Mouse (Mus musculus) midbrain, embryonic 12.5 days (tissue): ENCODE measurements around the gene Zc3h12b. TPM values are rescaled to one million over a fixed set of nuclear protein-coding genes. Genes with fewer than 3 reads are reported as not detected.

Experiments used
- ATAC-seq: fragments of 200-750 bp; cut with Nextera tagmentation; 2 replicates; pipeline ENCODE4 v1.8.0; 2017; ENCODE audit warnings: low read depth, moderate TSS enrichment, moderate library complexity; ENCODE audit not compliant: low FRiP score
- H3K27ac ChIP-seq: fragments of 300-500 bp; sonication (generic); replicated peaks from 2 replicates; pipeline ENCODE4 v1.5.1; 2016; ENCODE audit warnings: mild to moderate bottlenecking
- H3K27me3 ChIP-seq: fragments of 300-500 bp; sonication (generic); 2 replicates; pipeline ENCODE4 v1.6.1; 2016; ENCODE audit warnings: mild to moderate bottlenecking
- H3K36me3 ChIP-seq: fragments of 300-500 bp; sonication (generic); 2 replicates; pipeline ENCODE4 v1.6.1; 2016
- H3K4me1 ChIP-seq: fragments of 300-500 bp; sonication (generic); 2 replicates; pipeline ENCODE4 v1.6.1; 2016
- H3K4me2 ChIP-seq: fragments of 300-500 bp; sonication (generic); replicated peaks from 2 replicates; pipeline ENCODE4 v1.6.1; 2016; ENCODE audit warnings: mild to moderate bottlenecking, moderate library complexity
- H3K4me3 ChIP-seq: fragments of 300-500 bp; sonication (generic); 2 replicates; pipeline ENCODE4 v1.5.1; 2016; ENCODE audit warnings: mild to moderate bottlenecking
- H3K9ac ChIP-seq: fragments of 300-500 bp; sonication (generic); replicated peaks from 2 replicates; pipeline ENCODE4 v1.6.1; 2016; ENCODE audit warnings: mild to moderate bottlenecking, moderate library complexity
- H3K9me3 ChIP-seq: fragments of 300-500 bp; sonication (generic); 2 replicates; pipeline ENCODE4 v1.6.1; 2016; ENCODE audit warnings: mild to moderate bottlenecking
- WGBS: fragments of 180-500 bp; shearing (Covaris S2); methylation state at CpG from one replicate; pipeline ENCODE4 v1.1.7; 2016; 5-methylcytosine and 5-hydroxymethylcytosine counted together
- polyA plus RNA-seq: library from polyadenylated mRNA; unstranded; fragments of >200 nt; fragmentation: Nextera tagmentation; extraction: Ambion mirVana; gene quantifications from 2 replicates; pipeline ENCODE4 v1.2.1, GENCODE M21; 2016

Zc3h12b gene
- 3.1 and 3.8 TPM in 2 replicates for polyA plus RNA-seq

- peak within 1 kb of the TSS; percentile 80 for H3K27ac ChIP-seq
- peak; percentile 98 for ATAC-seq
- WGBS, result 17% methylated on average over 40 of the region's 46 CpGs
- H3K9ac ChIP-seq, result peak within 1 kb of the TSS; percentile 43
- peak within 1 kb of the TSS; percentile 47 for H3K4me3 ChIP-seq
- H3K36me3 ChIP-seq, result no peaks in the 10 kb centered on the region
- no peaks in the 10 kb centered on the region for H3K27me3 ChIP-seq
- peak within 1 kb of the TSS; percentile 49 for H3K4me2 ChIP-seq
- H3K4me1 ChIP-seq, result no peaks in the 10 kb centered on the region
- no peaks in the 10 kb centered on the region for H3K9me3 ChIP-seq
Measured at GRCm38 (mm10) chrX:95711227-95712111, at the start of gene Zc3h12b. Zc3h12b (plus strand) TSS chrX:95711678.

- ATAC-seq, result no peak
- Histone ChIP-seq H3K4me1 (no peaks in the 10 kb centered on the region), H3K4me2 (no peak overlapping the region), H3K36me3 (no peaks in the 10 kb centered on the region), H3K9ac (no peak overlapping the region), H3K27me3 (no peaks in the 10 kb centered on the region), H3K27ac (no peak overlapping the region), H3K9me3 (no peaks in the 10 kb centered on the region), H3K4me3 (no peak overlapping the region)
- WGBS, result 94% methylated on average over 1 of the region's 1 CpGs
Measured at GRCm38 (mm10) chrX:95682206-95682605, 29.3 kb upstream of the Zc3h12b start.

DNA sequence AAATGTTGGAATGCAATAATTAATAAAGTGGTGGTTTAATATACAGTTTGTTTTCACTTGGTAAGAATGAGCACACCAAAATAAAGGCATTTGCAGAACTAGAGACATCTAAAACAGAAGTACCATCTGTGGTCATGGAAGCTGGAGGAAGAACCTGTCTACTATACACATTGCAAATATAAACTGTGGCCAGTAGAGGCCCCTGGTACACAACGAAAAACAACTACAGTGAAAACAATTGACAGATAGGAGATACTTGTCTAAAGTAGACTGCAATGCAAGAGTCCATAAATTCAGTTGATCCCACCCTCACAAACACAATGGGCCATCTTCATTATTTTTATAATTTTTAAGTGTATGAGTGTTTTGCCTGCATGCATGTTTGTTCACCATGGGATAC lies 24.4 kb upstream of the Zc3h12b start:
- Histone ChIP-seq H3K27ac (no peak overlapping the region), H3K4me2 (no peak overlapping the region), H3K27me3 (no peaks in the 10 kb centered on the region), H3K4me3 (no peak overlapping the region), H3K9ac (no peak overlapping the region), H3K9me3 (no peaks in the 10 kb centered on the region), H3K4me1 (no peaks in the 10 kb centered on the region), H3K36me3 (no peaks in the 10 kb centered on the region)
- ATAC-seq, result no peak
- WGBS, result 67% methylated on average over 1 of the region's 1 CpGs

DNA sequence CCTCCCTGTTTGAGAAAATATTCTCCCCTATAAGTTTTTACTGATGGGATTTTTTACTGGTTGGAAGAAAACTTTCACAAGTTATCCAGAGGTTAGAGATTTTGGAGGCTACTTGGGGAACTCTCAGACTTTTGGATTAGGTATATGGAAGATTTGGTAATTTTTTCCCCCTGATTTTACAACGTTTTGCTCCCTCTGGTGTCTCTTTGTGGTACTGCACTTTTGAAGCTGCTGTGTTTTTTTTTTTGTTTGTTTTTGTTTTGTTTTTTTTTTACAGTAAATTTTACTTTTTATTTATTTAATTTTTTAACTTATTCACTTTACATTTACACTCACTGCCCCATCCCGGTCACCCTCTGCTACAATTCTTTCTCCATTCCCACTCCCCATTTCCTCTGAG lies 26.8 kb downstream of the Zc3h12b start:
- Histone ChIP-seq H3K27me3 (no peaks in the 10 kb centered on the region), H3K27ac (no peak overlapping the region), H3K9ac (no peak overlapping the region), H3K4me3 (no peak overlapping the region), H3K4me2 (no peak overlapping the region), H3K36me3 (no peaks in the 10 kb centered on the region), H3K4me1 (no peaks in the 10 kb centered on the region), H3K9me3 (no peaks in the 10 kb centered on the region)
- no peak for ATAC-seq
- WGBS, result 38% methylated on average over 2 of the region's 2 CpGs

DNA sequence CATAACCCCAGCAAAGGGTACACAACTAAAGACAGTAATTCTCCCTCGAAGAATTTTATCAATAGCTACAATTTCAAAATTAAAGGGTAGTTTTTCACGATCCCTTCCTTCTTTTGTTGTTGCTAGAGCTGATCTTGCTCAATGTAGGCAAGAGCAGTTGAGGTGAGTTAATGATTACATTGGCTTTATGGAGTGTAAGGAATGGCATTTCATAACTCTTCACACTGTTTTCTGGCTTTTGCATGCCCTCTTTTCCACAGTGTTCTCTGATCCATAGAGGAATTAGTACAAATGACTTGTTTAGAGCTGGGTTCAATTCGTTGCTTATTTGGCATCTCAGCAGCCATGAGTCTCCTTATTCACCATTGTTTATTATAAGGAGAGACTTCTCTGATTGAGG lies 84.4 kb downstream of the Zc3h12b start:
- WGBS, result 84% methylated on average over 3 of the region's 3 CpGs
- no peak overlapping the region for H3K9ac ChIP-seq
- no peaks in the 10 kb centered on the region for H3K27me3 ChIP-seq
- no peaks in the 10 kb centered on the region for H3K4me1 ChIP-seq
- no peak for ATAC-seq
- no peak overlapping the region for H3K4me3 ChIP-seq
- no peaks in the 10 kb centered on the region; the same call in 1 of the 2 replicates for H3K9me3 ChIP-seq
- H3K36me3 ChIP-seq, result no peaks in the 10 kb centered on the region
- no peak overlapping the region for H3K4me2 ChIP-seq
- H3K27ac ChIP-seq, result no peak overlapping the region

- Histone ChIP-seq H3K27ac (no peak overlapping the region), H3K9me3 (no peaks in the 10 kb centered on the region), H3K9ac (no peak overlapping the region), H3K4me1 (no peaks in the 10 kb centered on the region), H3K27me3 (no peaks in the 10 kb centered on the region), H3K4me2 (no peak overlapping the region), H3K36me3 (no peaks in the 10 kb centered on the region), H3K4me3 (no peak overlapping the region)
- ATAC-seq, result no peak
- 76% methylated on average over 1 of the region's 1 CpGs for WGBS
Measured at GRCm38 (mm10) chrX:95801790-95802189, 90.3 kb downstream of the Zc3h12b start.

DNA sequence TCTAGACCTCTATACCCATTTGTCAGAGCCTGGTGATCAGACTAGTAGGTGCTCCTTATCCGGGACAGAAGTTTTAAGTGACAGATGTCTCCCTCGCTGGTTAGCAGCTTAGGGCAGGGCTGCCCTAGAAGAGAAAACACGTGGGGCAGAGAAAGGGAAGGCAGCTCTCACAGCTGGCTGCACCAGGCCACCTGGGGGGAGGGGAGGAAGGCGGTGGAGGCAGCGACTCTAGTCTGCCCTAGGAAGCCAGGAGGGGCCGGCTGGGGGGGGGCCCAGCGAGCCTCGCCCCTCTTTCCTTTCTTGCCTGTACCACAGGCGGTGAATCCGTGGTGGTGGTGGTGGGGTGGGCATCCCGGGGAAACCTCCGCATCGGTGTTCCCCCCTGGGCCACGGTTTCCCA lies 141.3 kb downstream of the Zc3h12b start:
- Histone ChIP-seq H3K4me2 (no peak overlapping the region), H3K27me3 (no peaks in the 10 kb centered on the region), H3K36me3 (no peaks in the 10 kb centered on the region), H3K9ac (no peak overlapping the region), H3K27ac (no peak overlapping the region), H3K4me3 (no peak overlapping the region), H3K9me3 (no peaks in the 10 kb centered on the region), H3K4me1 (no peaks in the 10 kb centered on the region)
- no peak for ATAC-seq
- 64% methylated on average over 9 of the region's 14 CpGs for WGBS

- no peak overlapping the region for H3K4me3 ChIP-seq
- no peaks in the 10 kb centered on the region for H3K36me3 ChIP-seq
Measured at GRCm38 (mm10) chrX:95881111-95881510, 169.6 kb downstream of the Zc3h12b start.

GRCm38 (mm10) chrX:95902716-95903115 lies 191.2 kb downstream of the Zc3h12b start:
- no peak overlapping the region for H3K4me2 ChIP-seq
- H3K4me1 ChIP-seq, result no peaks in the 10 kb centered on the region
- no peak overlapping the region for H3K9ac ChIP-seq
- H3K9me3 ChIP-seq, result no peaks in the 10 kb centered on the region
- no peak overlapping the region for H3K4me3 ChIP-seq
- no peaks in the 10 kb centered on the region for H3K36me3 ChIP-seq
- 85% methylated on average over 3 of the region's 3 CpGs for WGBS
- no peak overlapping the region for H3K27ac ChIP-seq
- H3K27me3 ChIP-seq, result no peaks in the 10 kb centered on the region
- no peak for ATAC-seq

More at GRCm38 (mm10) chrX:95881111-95881510, 169.6 kb downstream of the Zc3h12b start:
- Histone ChIP-seq H3K9me3 (no peaks in the 10 kb centered on the region), H3K4me1 (no peaks in the 10 kb centered on the region), H3K4me2 (no peak overlapping the region), H3K9ac (no peak overlapping the region), H3K27ac (no peak overlapping the region), H3K27me3 (no peaks in the 10 kb centered on the region)
- no peak for ATAC-seq

GRCm38 (mm10) chrX:95935481-95935880 lies 224.0 kb downstream of the Zc3h12b start:
- Histone ChIP-seq H3K4me1 (no peaks in the 10 kb centered on the region), H3K4me3 (no peak overlapping the region), H3K9ac (no peak overlapping the region), H3K36me3 (peaks cover 31% of the 10 kb centered on the region), H3K27ac (no peak overlapping the region), H3K4me2 (no peak overlapping the region), H3K9me3 (no peaks in the 10 kb centered on the region), H3K27me3 (no peaks in the 10 kb centered on the region)
- WGBS, result 93% methylated on average over 2 of the region's 2 CpGs
- no peak for ATAC-seq

DNA sequence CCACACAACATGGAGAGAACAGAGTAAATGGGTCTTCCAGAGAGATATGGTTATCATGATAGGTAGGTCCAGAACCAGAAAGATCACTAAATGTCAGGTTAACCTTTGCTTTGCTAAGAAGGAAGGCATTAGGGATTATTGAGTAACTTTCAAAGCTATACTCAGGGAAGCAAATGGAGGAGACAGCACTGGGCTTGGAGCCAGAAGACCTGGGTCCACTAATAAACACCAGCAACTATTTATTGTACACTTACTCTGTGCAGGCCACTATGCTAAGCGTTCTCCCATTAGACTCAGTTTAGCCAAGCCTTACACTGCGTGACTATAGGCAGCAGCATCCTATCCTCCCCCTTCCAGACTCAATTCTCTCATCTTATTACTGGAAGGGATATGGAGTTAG lies 234.0 kb downstream of the Zc3h12b start:
- Histone ChIP-seq H3K27me3 (no peaks in the 10 kb centered on the region), H3K4me3 (no peak overlapping the region), H3K27ac (no peak overlapping the region), H3K9ac (no peak overlapping the region), H3K9me3 (no peaks in the 10 kb centered on the region), H3K4me1 (no peaks in the 10 kb centered on the region), H3K4me2 (no peak overlapping the region), H3K36me3 (peaks cover 9% of the 10 kb centered on the region; the same call in 1 of the 2 replicates)
- ATAC-seq, result no peak
- WGBS, result 98% methylated on average over 2 of the region's 2 CpGs

DNA sequence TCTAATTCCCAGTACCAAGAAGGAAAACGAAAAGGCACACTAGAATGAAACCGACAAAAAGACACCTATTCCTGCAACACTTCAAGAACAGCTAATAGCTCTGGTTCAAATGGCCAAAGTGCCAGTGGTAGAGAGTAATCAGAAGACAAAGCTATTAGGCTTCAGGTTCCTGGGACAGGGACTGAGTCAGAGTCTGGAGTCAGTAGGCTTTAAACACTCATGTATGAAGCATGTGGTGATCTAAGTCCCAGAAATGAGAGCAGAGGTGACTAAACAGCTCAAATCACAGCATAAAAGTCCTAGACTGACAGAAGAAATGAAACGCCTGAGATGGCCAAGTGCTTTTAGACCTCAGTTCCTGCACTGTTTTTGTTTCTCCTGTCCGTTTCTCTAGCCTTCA lies 236.7 kb downstream of the Zc3h12b start:
- 87% methylated on average over 4 of the region's 4 CpGs for WGBS
- H3K27ac ChIP-seq, result no peak overlapping the region
- H3K36me3 ChIP-seq, result peaks cover 12% of the 10 kb centered on the region; the same call in 1 of the 2 replicates
- H3K9ac ChIP-seq, result no peak overlapping the region
- no peak for ATAC-seq
- no peaks in the 10 kb centered on the region for H3K4me1 ChIP-seq
- no peaks in the 10 kb centered on the region for H3K9me3 ChIP-seq
- no peak overlapping the region for H3K4me2 ChIP-seq
- no peaks in the 10 kb centered on the region for H3K27me3 ChIP-seq
- H3K4me3 ChIP-seq, result no peak overlapping the region
